Mouse (Mus musculus): ENCODE measurements at regions not wholly inside any gene's neighbourhood (a gene's known extent, or its start where the extent isn't known, plus 50 kb on each side); places are given as distances from the start of the nearest gene placed in this dataset.
A peak's percentile ranks its signal among the peaks of the same experiment; 100 is the strongest.

DNA sequence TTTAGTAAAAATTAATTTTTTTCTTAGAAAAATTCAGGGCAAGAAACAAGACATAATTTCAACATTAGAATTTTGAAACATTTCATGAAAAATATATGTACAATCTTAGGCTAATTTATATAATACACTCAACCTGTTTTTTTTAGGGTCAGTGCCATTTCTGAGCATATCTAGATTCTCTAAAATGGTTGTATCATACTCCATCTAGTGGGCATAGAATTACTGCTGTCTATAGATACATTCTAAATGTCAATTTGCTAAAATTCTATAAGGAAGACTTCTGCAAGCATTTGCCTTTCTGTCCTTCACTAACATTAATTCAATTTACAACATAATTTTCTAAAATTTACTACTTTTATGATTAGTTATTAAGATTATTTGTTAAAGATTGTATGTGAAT, 507.7 kb downstream of the Zbbx start:
- no peak for DNase-seq

DNA sequence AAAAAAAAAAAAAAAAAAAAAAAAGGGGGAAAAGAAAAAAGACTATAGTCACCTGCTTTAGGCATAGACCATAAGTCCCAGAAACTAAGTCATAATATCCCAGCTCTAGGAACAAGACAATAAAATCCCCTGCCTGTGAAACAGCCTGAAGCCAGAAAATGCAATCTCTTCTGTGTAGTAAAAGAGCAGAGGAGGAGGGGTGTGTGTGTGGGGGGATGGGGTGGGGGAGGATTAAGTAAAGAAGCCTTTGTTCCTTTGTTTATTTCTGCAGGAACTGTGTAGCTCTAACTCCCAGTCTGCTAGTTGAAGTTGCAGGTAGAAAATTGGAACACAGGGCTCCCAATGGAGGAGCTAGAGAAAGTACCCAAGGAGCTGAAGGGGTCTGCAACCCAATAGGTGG, 532.2 kb downstream of the Zbbx start:
- DNase-seq = no peak

DNA sequence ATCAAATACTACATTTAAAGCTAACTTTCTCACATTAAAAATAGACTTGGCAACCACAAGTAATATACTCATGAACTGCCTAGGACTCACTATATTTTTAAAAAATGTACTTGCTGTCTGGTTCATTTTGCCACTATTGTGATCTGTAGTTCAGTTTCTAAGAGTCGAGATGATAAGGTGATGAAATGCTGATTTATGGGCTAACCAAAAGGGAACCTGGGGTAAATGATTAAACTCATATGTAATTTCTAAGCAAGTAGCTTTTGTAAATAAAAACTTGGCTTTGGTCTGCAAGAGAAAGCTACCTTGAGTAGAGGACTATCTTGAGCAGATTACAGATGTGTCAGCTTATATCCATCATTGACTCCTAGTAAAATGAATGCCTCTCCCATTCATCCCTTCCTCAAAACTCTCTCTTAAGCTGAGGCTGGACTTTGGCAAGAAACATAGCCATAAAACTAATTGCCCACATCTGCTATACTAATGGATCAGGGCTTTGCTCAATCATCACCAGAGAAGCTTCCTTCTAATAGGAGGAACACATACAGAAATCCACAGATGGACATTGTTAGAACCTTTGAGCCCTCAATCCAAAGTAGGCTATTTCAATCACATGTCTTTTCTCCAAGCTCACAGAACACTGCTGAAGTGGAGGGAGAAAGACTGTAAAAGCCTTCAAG, 563.4 kb downstream of the Zbbx start:
- DNase-seq = no peak

DNA sequence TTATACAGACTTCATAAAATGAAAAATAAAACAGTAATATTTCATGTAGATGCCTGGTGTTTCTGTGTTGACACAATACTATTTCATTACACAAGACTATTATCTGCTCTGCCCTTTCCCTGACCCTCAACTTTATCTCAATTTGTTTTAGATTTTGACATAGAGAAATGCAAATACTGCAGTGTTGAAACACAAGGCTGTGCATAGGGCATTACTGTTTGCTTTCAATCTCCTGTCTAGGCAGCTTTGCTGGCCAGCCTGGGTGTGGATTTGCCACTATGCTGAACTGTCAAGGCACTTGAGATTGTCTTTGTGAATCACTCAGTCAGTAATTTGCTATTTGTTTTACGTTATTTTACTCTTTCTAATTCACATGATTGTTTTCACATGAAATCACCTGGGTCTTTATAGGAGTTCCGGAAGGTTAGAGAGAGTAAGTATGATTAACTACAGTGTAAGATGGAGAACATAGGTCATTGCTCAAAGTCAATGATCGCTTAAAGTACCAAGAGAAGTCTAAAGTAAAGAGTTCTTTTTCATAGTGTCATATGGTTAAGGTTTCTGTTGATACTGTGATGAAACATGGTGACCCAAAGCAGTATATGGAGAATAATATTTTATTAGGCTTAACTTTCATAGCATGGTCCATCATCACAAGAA, 576.0 kb downstream of the Zbbx start:
- DNase-seq = no peak

DNA sequence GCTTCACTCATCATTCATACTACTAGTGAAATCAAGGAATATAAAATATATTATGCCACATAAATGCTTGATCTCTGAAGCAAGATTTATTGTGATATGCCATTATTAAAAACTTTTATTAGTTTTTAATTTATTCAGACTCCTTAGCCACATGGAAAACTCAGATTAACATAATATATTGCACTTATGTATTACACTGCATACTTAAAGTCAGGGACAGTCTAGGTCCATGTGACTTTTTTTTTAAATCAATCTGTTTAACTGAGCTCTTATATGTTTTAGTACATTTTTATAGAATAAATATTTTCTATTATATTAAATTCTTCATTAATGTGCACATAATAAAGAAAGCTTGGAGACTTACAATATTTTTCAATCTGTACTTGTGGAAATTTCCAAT, 599.7 kb downstream of the Zbbx start:
- no peak for DNase-seq

DNA sequence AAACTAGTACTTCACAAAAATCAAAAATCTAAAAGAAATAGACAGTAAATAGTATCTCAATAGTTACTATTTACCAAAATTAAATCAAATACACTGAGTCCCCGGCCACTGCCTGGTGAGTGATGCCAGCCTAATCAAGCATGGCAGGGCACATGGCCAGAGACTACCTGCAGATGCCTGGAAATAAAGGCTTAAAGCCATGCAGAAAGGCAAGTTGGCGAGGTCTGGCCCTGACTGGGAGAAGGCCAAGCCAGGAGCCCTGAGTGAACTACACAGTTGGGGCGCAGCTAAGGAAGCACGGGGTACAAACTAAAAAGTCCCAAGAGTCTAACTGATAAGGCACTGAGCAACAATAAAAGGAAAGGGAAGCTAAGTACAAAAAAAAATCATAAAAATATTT, 630.0 kb downstream of the Zbbx start:
- DNase-seq = peak in 1 of 2 experiments; percentile 19

DNA sequence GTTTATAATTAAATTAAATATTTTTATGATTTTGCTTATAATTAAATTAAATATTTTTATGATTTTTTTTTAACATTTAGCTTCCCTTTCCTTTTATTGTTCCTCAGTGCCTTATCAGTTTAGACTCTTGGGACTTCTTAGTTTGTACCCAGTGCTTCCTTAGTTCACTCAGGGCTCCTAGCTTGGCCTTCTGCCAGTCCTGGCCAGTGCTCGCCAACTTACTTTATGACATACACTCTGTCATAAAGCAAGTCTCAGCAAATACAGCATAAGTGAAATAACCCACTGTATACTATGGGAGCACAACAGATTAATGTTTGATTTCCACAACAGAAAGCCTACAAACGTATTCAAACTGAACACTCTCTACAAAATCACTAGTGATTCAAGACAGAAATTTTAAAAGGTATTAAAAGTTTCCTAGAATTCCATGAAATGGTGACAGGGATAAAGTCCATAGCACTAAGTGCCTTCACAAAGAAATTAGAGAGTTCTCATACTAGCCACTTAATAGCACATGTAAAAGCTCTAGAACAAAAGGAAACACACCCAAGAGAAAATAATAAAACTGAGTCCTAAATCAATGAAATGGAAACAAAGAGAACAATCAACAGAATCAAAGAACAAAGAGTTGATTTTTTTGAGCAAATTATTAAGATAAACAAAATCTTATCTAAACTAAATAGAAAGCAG, 630.7 kb downstream of the Zbbx start:
- peak in 1 of 2 experiments; percentile 24 for DNase-seq

DNA sequence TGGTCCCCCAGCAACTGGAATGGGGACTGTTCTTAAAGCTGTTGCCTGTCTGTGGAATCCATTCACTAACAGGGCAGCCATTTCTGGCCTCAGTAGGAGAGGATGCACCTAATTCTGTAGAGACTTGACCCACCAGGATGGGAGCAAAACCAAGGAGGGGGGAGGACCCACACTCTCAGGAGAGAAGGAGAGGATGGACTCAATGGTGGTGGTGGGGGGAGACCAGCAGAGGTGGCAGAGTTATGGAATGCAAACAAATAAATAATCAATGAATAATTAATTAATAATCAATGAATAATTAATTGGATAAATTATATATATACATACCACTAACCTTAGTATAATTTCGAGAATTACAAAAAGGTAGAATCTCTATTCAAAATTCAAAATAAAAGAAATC, 681.1 kb downstream of the Zbbx start:
- DNase-seq = no peak
